Mouse (Mus musculus) liver, embryonic 16.5 days (tissue): ENCODE measurements around the gene Atp8b5. TPM values are rescaled to one million over a fixed set of nuclear protein-coding genes. Genes with fewer than 3 reads are reported as not detected.

Source experiments
- ATAC-seq: fragments of 200-750 bp; cut with Nextera tagmentation; 2 replicates; pipeline ENCODE4 v1.8.0; 2017; ENCODE audit warnings: low read depth, mild to moderate bottlenecking, moderate number of reproducible peaks, moderate library complexity
- H3K27ac ChIP-seq: fragments of 300-500 bp; sonication (generic); 2 replicates; pipeline ENCODE4 v1.5.1; 2014; ENCODE audit warnings: mild to moderate bottlenecking, low read length
- H3K27me3 ChIP-seq: fragments of 300-500 bp; sonication (generic); 2 replicates; pipeline ENCODE4 v1.6.1; 2014; ENCODE audit warnings: low read depth, low read length, mixed read lengths; ENCODE audit not compliant: control insufficient read depth, insufficient read depth
- H3K36me3 ChIP-seq: fragments of 300-500 bp; sonication (generic); 2 replicates; pipeline ENCODE4 v1.6.1; 2014; ENCODE audit warnings: mild to moderate bottlenecking; ENCODE audit not compliant: control insufficient read depth, insufficient read depth
- H3K4me1 ChIP-seq: fragments of 300-500 bp; sonication (generic); 2 replicates; pipeline ENCODE4 v1.6.1; 2014; ENCODE audit warnings: low read depth, low read length, mixed read lengths; ENCODE audit not compliant: control insufficient read depth
- H3K4me2 ChIP-seq: fragments of 300-500 bp; sonication (generic); 2 replicates; pipeline ENCODE4 v1.6.1; 2014; ENCODE audit warnings: low read depth, low read length, mixed read lengths
- H3K4me3 ChIP-seq: fragments of 300-500 bp; sonication (generic); 2 replicates; pipeline ENCODE4 v1.5.1; 2014; ENCODE audit warnings: low read depth, mild to moderate bottlenecking, low read length
- H3K9ac ChIP-seq: fragments of 300-500 bp; sonication (generic); 2 replicates; pipeline ENCODE4 v1.6.1; 2014; ENCODE audit warnings: low read depth, low read length
- H3K9me3 ChIP-seq: fragments of 300-500 bp; sonication (generic); replicated peaks from 2 replicates; pipeline ENCODE4 v1.6.1; 2016; ENCODE audit warnings: low read length; ENCODE audit not compliant: control insufficient read depth
- WGBS: fragments of 180-500 bp; shearing (Covaris S2); extraction: QIAGEN DNeasy Blood & Tissue Kit; methylation state at CpG from one replicate; pipeline ENCODE4 v1.1.7; 2014; ENCODE audit not compliant: insufficient replicate concordance; 5-methylcytosine and 5-hydroxymethylcytosine counted together
- polyA plus RNA-seq: library from polyadenylated mRNA; unstranded; fragments of >200 nt; fragmentation: Nextera tagmentation; extraction: Ambion mirVana; gene quantifications from 2 replicates; pipeline ENCODE4 v1.2.1, GENCODE M21; 2015

Gene Atp8b5
- polyA plus RNA-seq, 1 experiment from 2014 or later = 0.09 TPM

- ATAC-seq = no peak
- no peak overlapping the region for H3K4me2 ChIP-seq
- no peaks in the 10 kb centered on the region for H3K36me3 ChIP-seq
- no peaks in the 10 kb centered on the region for H3K27me3 ChIP-seq
- 76% methylated on average over 5 of the region's 5 CpGs for WGBS
- no peaks in the 10 kb centered on the region for H3K4me1 ChIP-seq
- H3K9me3 ChIP-seq = no peaks in the 10 kb centered on the region
- no peak overlapping the region for H3K9ac ChIP-seq
- H3K4me3 ChIP-seq = no peak overlapping the region
- H3K27ac ChIP-seq = no peak overlapping the region
Observed at GRCm38 (mm10) chr4:43285476-43285875, 18.5 kb downstream of the Atp8b5 start.

GRCm38 (mm10) chr4:43287305-43287704 is 20.3 kb downstream of the Atp8b5 start:
- no peak overlapping the region for H3K9ac ChIP-seq
- H3K4me2 ChIP-seq = no peak overlapping the region
- ATAC-seq = no peak
- no peaks in the 10 kb centered on the region for H3K4me1 ChIP-seq
- no peak overlapping the region for H3K4me3 ChIP-seq
- no peaks in the 10 kb centered on the region for H3K9me3 ChIP-seq
- H3K36me3 ChIP-seq = no peaks in the 10 kb centered on the region
- no peaks in the 10 kb centered on the region for H3K27me3 ChIP-seq
- H3K27ac ChIP-seq = no peak overlapping the region
- 20% methylated on average over 3 of the region's 3 CpGs for WGBS

DNA sequence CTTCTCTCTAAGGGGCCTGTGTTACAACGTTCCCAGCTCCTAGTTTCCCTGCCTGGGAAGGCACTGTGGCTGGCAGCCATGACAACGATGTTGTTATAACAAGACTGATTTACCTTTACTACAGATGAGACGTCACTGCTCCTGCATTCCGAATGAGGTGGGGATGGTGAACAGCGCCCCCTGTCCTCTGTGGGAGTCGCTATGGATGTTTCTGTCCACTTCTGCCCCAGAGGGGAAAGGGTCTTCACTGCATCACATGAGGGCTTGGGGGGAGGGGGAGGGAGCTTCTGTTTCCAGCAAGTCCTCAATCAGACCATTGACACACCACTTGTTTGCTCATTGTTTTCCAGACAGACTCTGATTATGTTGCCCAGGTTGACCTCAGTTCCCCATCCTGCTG is 27.0 kb downstream of the Atp8b5 start:
- Histone ChIP-seq H3K27ac (no peak overlapping the region), H3K9ac (no peak overlapping the region), H3K36me3 (no peaks in the 10 kb centered on the region), H3K27me3 (no peaks in the 10 kb centered on the region), H3K4me2 (no peak overlapping the region), H3K9me3 (no peaks in the 10 kb centered on the region), H3K4me1 (no peaks in the 10 kb centered on the region), H3K4me3 (no peak overlapping the region)
- 33% methylated on average over 6 of the region's 6 CpGs for WGBS
- ATAC-seq = no peak

DNA sequence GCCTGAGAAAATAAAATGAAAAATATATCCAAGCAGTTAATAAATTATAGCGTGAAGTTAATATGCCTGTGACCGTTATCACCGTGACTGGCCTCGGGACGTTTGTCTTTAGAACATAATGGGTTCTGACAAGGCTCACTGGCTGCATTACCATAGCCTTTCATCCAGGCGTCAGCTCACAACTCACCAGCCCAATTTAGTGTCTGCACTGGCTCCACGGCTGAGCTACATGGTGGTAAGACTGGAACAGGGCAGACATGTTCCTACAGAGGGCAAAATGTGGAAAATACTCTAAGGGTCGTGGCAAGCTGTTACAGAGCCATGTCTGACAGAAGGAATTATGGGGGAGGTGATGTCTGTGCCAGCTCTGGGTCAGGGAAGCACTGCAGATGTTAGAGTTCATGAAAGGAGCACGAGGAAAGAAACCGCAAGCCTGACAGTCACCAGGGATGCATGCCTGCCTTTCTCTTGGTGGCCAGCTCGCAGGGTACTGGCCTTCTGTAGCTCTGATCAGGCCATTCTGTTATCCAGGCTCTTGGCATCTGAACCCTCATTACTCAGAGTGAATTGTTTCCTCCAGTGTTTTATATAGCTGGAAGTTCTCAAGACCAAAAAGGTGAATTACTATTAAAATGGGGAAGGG is 42.9 kb downstream of the Atp8b5 start:
- H3K27me3 ChIP-seq = no peaks in the 10 kb centered on the region
- no peak overlapping the region for H3K4me3 ChIP-seq
- H3K4me2 ChIP-seq = no peak overlapping the region
- no peak overlapping the region for H3K9ac ChIP-seq
- ATAC-seq = no peak
- no peaks in the 10 kb centered on the region for H3K4me1 ChIP-seq
- no peaks in the 10 kb centered on the region for H3K36me3 ChIP-seq
- no peaks in the 10 kb centered on the region for H3K9me3 ChIP-seq
- WGBS = 65% methylated on average over 11 of the region's 11 CpGs
- H3K27ac ChIP-seq = no peak overlapping the region

DNA sequence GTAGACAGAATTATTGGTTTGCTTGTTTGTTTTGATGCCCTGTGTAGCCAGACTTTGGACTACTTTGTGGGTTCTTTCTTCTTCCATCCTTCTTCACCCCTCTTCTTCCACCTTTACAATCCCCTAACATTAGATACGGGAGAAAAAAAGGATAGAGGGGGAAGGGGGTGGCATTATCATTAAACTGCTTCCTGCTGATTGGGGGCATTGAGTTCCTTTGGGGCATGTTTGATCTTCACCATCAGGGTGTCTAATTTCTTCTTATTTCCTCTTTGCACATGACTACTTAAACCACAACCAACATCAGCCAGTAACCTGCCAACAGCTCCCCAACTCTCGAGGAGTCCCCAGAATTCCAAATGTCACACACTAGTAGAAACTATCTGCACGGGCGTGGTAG is 54.6 kb downstream of the Atp8b5 start:
- Histone ChIP-seq H3K9ac (no peak overlapping the region), H3K36me3 (no peaks in the 10 kb centered on the region), H3K27ac (no peak overlapping the region), H3K4me1 (no peaks in the 10 kb centered on the region), H3K9me3 (no peaks in the 10 kb centered on the region), H3K27me3 (no peaks in the 10 kb centered on the region), H3K4me3 (no peak overlapping the region), H3K4me2 (no peak overlapping the region)
- ATAC-seq = no peak
- 44% methylated on average over 4 of the region's 4 CpGs for WGBS

DNA sequence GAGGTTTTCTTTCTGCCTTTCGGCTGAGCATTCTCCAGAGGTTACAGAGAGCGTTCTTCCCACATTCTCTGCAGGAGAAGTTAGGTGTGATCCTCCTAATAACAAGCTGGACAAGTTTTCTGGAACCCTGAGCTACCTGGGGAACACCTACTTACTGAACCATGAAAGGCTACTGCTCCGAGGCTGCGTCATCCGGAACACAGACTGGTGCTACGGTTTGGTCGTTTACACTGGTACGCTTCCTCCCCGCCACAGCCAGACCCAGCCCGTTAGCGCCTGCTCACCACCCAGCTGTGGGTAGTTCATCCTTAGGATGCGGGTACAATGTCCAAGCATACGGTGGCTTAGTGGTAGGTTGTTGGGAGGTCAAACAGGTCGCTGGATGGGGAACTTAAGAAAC is 55.4 kb downstream of the Atp8b5 start:
- Histone ChIP-seq H3K4me3 (no peak overlapping the region), H3K27ac (no peak overlapping the region), H3K27me3 (no peaks in the 10 kb centered on the region), H3K4me1 (no peaks in the 10 kb centered on the region), H3K9ac (no peak overlapping the region), H3K9me3 (no peaks in the 10 kb centered on the region), H3K36me3 (no peaks in the 10 kb centered on the region), H3K4me2 (no peak overlapping the region)
- no peak for ATAC-seq
- WGBS = 74% methylated on average over 14 of the region's 14 CpGs

DNA sequence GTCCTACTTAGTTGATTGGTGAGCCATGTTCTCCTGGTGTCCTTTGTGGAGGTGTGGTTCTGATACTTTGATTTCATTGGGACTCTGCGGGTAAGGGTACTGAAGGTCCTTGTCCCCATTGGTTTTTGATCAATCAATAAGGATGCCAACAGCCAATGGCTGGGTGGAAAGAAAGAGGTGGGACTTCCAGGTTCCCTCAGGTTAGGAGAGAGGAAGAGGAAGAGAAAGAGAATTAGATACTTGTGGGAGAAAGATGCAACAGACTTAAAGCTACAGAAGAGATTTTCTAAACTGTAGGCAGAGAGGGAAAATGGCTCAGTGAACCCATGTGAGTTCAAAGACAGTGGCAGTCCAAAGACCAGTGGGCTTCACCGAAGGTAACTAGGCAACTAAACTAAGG is 60.2 kb downstream of the Atp8b5 start:
- no peak for ATAC-seq
- Histone ChIP-seq H3K9ac (no peak overlapping the region), H3K27ac (no peak overlapping the region), H3K4me1 (no peaks in the 10 kb centered on the region), H3K9me3 (no peaks in the 10 kb centered on the region), H3K27me3 (no peaks in the 10 kb centered on the region), H3K4me2 (no peak overlapping the region), H3K36me3 (no peaks in the 10 kb centered on the region), H3K4me3 (no peak overlapping the region)
- WGBS = 62% methylated on average over 2 of the region's 2 CpGs

DNA sequence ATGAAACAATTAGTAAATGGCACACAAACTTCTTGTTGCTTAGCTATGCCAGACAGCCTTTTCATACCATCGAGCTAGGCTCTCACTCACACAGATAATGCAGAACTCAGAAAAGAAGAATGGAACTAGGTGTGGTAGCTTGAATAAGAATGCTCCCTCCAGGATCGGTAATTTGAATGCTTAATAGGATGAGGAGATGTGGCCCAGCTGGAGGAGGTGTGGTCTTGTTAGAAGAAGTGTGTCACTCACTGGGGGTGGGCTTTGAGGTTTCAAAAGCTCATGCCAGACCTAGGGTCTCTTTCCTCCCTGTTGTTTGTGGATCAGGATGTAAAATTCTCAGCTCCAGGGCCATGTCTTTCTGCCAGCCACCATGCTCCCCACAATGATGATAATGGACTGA is 67.8 kb downstream of the Atp8b5 start:
- no peak for ATAC-seq
- H3K9ac ChIP-seq = no peak overlapping the region

GRCm38 (mm10) chr4:43336176-43336575 is 69.2 kb downstream of the Atp8b5 start:
- H3K9me3 ChIP-seq = peaks cover 3% of the 10 kb centered on the region; the same call in 1 of the 2 replicates
- ATAC-seq = no peak
- no peak overlapping the region for H3K9ac ChIP-seq
- H3K4me2 ChIP-seq = no peak overlapping the region
- no peak overlapping the region for H3K4me3 ChIP-seq
- no peak overlapping the region for H3K27ac ChIP-seq
- H3K4me1 ChIP-seq = no peaks in the 10 kb centered on the region
- no peaks in the 10 kb centered on the region for H3K36me3 ChIP-seq
- H3K27me3 ChIP-seq = no peaks in the 10 kb centered on the region

More for the DNA sequence above, 67.8 kb downstream of the Atp8b5 start:
- Histone ChIP-seq H3K27me3 (no peaks in the 10 kb centered on the region), H3K4me1 (no peaks in the 10 kb centered on the region), H3K9me3 (peaks cover 3% of the 10 kb centered on the region; the same call in 1 of the 2 replicates), H3K36me3 (no peaks in the 10 kb centered on the region), H3K4me3 (no peak overlapping the region), H3K27ac (no peak overlapping the region), H3K4me2 (no peak overlapping the region)
- WGBS = 61% methylated on average over 2 of the region's 2 CpGs
